Mouse (Mus musculus) testis, postnatal 10 days (tissue): ENCODE measurements around the gene Cadps.

ENCODE experiments used
- DNase-seq: peaks from one replicate; pipeline ENCODE4 v3.0.0; 2021; ENCODE audit warnings: low spot score

Gene Cadps

GRCm38 (mm10) chr14:12391167-12391566 is 431.7 kb downstream of the Cadps start:
- no peak for DNase-seq

GRCm38 (mm10) chr14:12388806-12389436 is 434.0 kb downstream of the Cadps start:
- no peak for DNase-seq

- no peak for DNase-seq
Measured at GRCm38 (mm10) chr14:12388192-12388795, 434.6 kb downstream of the Cadps start.

- DNase-seq, result no peak
Measured at GRCm38 (mm10) chr14:12387176-12387575, 435.7 kb downstream of the Cadps start.

GRCm38 (mm10) chr14:12377883-12378282 is 445.0 kb downstream of the Cadps start:
- DNase-seq, result no peak

- no peak for DNase-seq
Measured at GRCm38 (mm10) chr14:12377289-12377688, 445.6 kb downstream of the Cadps start.

GRCm38 (mm10) chr14:12375451-12375850 is 447.4 kb downstream of the Cadps start:
- no peak for DNase-seq

GRCm38 (mm10) chr14:12350271-12350916 is 472.5 kb downstream of the Cadps start:
- DNase-seq, result no peak

GRCm38 (mm10) chr14:12349334-12350090 is 473.4 kb downstream of the Cadps start:
- no peak for DNase-seq

- no peak for DNase-seq
Measured at GRCm38 (mm10) chr14:12348089-12348488, 474.8 kb downstream of the Cadps start, which contains the start of gene Fezf2. Fezf2 (minus strand) TSS chr14:12348189.

GRCm38 (mm10) chr14:12346865-12347600 is 475.8 kb downstream of the Cadps start:
- no peak for DNase-seq

GRCm38 (mm10) chr14:12346011-12346864 is 476.6 kb downstream of the Cadps start:
- no peak for DNase-seq

- DNase-seq, result no peak
Measured at GRCm38 (mm10) chr14:12345241-12345921, 477.5 kb downstream of the Cadps start.

GRCm38 (mm10) chr14:12344746-12345240 is 478.1 kb downstream of the Cadps start:
- no peak for DNase-seq

GRCm38 (mm10) chr14:12344061-12344745 is 478.7 kb downstream of the Cadps start:
- no peak for DNase-seq

- no peak for DNase-seq
Measured at GRCm38 (mm10) chr14:12343451-12343941, 479.4 kb downstream of the Cadps start.

- no peak for DNase-seq
Measured at GRCm38 (mm10) chr14:12342458-12343131, 480.3 kb downstream of the Cadps start.

GRCm38 (mm10) chr14:12341789-12342457 is 481.0 kb downstream of the Cadps start:
- no peak for DNase-seq
